Mouse (Mus musculus) ES-E14 (cell line): ENCODE measurements around the gene Gm10959.

Experiments used
- CHD2 ChIP-seq: IDR thresholded peaks from 2 replicates; pipeline ENCODE4 v1.6.1; 2014; ENCODE audit warnings: mild to moderate bottlenecking, low read depth, low read length, inconsistent platforms
- HCFC1 ChIP-seq: IDR thresholded peaks from 2 replicates; pipeline ENCODE4 v1.6.1; 2012; ENCODE audit warnings: low read length, inconsistent platforms, borderline replicate concordance; ENCODE audit not compliant: insufficient read depth
- MAFK ChIP-seq: IDR thresholded peaks from 2 replicates; pipeline ENCODE4 v1.6.1; 2014; ENCODE audit warnings: mild to moderate bottlenecking, low read depth, low read length, inconsistent platforms; ENCODE audit not compliant: insufficient read depth
- ZC3H11A ChIP-seq: IDR thresholded peaks from 2 replicates; pipeline ENCODE4 v1.6.1; 2012; ENCODE audit warnings: low read depth, mild to moderate bottlenecking, inconsistent platforms, low read length, borderline replicate concordance
- ZNF384 ChIP-seq: IDR thresholded peaks from 2 replicates; pipeline ENCODE4 v1.6.1; 2012; ENCODE audit warnings: low read depth, low read length, inconsistent platforms

GRCm38 (mm10) chr3:122950129-122950528 lies 31.0 kb upstream of the Gm10959 start:
- no peak for TF ChIP-seq CHD2
- no peak for TF ChIP-seq MAFK
- no peak for TF ChIP-seq ZNF384
- no peak for TF ChIP-seq HCFC1
- no peak for TF ChIP-seq ZC3H11A
